Mouse (Mus musculus) cerebellum, adult (tissue): ENCODE measurements at regions not wholly inside any gene's neighbourhood (a gene's known extent, or its start where the extent isn't known, plus 50 kb on each side); places are given as distances from the start of the nearest gene placed in this dataset.
"Not testable (repeated sequence)": the region's sequence is repeated elsewhere in the genome, so short reads cannot be mapped to it uniquely, and the experiment has no call there.

Experiments used
- ATAC-seq: cut with Nextera tagmentation; 2 replicates; pipeline ENCODE4 v1.9.2; 2017; ENCODE audit warnings: mild to moderate bottlenecking, moderate library complexity, mixed read lengths; ENCODE audit not compliant: insufficient number of reproducible peaks, low FRiP score, low TSS enrichment

DNA sequence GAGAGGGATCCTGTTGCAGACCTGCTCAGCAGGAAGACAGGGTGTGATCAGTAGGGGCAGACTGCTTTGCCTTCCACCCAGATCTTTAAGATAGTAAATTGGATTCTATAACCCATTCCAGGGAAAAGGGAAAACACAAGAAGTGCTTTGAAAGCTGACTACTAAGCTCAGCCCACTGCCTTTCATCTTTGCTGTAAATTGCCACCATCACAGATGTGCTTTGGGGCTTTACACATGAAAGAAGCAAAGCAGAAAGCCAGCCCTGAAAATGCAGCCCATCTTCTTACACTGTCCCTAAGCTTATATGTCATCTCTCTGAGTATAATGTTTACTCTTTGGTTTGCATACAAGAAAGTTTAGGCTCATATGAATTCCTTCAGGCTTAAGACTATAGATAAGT lies 283.6 kb downstream of the Tm4sf1 start:
- ATAC-seq, result no peak

DNA sequence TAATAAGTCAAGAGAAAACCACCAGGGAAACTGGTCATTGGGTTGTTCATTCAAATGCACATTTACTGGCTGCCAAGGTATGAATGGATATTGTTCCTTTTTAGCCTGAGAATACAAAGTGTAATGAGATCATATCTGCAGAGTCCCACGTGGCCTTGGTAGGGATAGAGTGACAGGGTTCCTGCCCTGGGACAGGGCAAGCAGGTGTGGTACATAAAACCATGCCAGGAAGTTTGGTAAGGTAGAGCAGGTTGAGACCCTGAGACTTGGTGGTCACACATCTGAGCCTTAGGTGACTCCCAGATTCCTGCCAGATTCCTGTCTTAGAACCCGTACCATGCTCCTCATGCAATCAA lies 320.5 kb downstream of the Tm4sf1 start:
- no peak for ATAC-seq

DNA sequence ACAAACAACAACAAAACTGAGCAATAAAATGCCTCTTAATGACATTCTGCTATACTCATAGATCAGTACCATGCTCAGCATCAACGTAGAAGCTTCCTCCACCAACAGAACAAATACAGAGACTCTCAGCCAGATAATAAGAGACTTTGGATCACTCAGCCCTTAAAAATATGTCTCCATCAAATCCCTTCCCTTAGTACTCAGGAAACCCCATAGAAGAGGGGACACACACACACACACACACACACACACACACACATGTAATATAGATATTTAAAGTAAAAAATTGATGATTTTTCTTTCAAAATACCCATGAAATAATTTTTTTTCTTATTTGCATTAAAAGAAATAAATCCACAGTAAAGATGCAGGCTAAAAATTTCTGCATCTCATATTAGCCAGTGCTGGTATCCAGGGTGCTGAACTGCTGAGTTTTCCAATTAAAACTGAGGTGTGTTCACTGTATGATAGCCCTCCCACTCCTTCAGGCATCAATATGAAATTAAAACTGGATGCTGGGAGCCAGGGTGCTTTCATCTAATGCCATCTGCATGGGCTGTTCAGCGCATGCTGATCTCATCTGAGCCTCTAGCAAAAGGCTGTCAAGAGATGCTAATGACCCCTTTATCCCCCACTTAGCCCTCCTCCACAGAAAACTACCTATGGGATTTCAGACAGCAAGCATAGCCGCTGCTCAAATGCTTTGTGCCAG lies 321.0 kb downstream of the Tm4sf1 start:
- ATAC-seq, result no peak

DNA sequence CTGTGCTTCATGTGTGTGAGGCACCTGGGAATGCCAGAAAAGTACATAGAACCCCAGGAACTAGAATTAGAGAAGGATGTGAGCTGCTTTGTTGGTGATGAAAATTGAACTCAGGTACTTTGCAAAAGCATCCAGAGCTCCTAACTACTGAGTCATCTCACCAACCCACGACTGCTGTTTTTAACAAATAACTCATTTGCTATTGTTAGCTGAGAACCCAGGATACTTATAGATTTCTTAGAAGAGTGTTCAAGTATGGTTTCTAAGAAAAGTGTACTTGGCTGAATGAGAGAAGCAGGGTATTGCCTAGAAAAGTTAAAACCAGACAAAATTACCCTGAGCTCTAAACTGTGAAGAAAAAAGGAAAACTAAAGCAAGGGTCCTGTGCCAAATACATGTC lies 335.8 kb downstream of the Tm4sf1 start:
- ATAC-seq, result no peak

DNA sequence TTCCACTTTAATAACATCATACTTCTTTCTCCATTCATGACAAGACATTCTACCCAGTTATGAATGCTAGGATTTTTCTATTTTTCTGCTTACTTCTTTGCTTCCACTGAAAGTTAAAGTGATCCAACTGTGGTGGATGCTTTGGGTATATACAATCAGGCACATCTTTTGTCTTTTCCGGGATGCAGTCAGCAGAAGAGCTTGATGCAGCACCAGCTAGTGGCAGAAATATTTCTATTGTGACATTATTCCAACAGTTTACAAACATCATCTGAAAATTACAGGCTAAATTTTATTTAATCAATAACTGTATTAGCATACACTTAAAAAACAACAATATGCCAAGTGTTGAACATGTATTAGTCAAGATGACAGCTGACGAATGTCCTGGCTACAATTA lies 336.3 kb downstream of the Tm4sf1 start:
- no peak for ATAC-seq

DNA sequence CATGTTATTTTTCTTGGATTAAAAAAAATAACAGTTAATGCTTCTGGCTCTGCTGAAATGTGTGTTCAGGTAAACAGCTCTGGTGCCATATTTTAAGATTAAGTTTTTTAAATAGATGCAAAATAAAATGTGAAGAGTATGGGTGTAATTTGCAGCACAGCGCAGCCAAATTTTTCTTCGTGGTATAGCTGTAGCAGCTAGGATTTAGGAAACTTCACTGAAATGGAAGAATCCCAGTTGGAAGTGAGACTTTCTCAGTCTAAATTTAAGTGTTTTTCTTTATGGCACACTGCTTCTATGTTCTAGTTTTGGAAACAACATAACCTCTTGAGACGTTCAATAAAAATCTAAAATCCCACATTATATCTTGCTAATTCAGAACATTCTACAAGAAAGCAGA lies 337.6 kb downstream of the Tm4sf1 start:
- no peak for ATAC-seq

DNA sequence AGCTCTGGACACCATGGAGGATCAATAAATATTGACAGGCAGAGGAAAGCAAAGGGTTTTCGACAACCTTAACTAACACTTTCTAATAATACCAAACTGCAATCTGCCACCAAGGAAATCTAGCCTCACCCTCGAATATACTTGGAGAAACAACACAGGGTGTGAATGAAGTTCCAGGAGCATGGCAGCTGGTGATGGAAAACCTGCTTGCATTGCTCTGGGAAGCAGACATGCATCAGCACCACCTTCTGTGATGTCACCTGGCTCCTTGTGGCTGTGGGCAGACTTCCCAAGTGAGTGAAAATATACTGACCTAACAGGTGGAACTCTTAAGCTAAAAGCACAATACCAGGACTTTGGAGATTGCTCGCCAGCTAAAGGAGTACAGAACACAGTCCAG lies 338.5 kb downstream of the Tm4sf1 start:
- no peak for ATAC-seq

DNA sequence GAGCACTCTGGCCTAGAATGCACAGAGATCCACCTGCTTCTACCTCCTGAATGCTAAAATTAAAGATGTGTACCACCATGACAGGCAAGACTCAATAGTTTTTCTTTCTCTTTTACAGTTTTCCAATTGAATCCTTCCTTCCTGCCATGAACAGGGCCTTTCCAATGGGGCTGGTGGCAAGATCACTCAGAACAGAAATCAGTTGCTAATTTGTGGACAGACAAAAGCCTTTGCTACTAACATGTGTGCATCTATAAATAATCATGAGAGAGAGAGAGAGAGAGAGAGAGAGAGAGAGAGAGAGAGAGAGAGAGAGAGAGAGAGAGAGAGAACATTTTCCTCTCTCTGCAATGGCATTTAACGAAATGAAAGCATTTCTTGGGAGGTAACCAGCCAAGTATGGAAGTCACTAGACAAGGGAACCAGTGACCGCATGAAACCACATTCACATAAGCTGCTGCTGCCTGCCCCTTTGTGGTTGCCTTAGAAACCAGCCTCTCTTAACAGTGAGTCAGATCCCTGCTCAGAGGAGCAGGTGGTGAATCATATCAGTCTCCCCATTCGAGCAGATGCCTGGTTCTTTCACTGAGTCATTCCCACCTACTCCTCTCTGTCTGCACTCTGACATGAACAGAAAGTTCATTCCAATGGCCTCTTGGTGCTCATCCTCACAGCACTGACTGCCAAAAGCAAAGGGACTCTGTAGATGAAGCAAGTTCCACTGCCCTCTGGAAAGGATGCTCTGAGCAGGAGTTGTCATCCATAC lies 339.4 kb downstream of the Tm4sf1 start:
- ATAC-seq, result no peak

DNA sequence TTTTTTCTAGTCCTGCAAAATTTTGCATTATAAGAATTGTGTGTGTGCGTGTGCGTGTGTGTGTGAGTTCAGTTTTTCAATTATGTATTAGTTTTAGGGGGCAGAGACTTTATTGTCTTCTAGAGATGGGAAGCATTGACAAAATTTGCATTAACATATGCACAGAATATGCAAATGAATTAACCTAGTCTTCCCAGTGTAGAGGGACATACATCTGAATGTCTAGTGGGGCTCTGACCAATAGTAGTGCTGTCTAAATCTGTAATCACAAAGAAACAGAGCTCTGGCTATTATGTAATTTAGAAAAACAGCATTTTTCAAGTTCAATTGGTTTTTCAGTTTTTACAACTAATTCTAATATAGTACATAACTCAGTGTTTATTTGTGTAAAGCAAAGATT lies 344.8 kb downstream of the Tm4sf1 start:
- ATAC-seq, result no peak

DNA sequence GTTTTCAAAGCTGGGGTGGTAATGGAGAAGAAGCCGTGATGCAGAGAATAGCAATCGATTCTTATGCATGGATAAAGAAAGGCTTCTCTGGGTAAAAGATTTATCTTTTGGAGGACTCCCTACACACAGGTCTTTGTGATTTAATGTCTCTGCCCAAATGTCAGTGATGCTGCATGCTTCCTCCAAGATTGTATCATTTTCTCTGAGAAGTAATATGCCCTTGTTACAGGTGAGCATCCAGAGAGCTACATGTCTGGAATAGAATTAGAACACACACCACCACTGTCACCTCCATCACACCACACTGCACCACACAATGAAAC lies 346.0 kb downstream of the Tm4sf1 start:
- no peak for ATAC-seq

DNA sequence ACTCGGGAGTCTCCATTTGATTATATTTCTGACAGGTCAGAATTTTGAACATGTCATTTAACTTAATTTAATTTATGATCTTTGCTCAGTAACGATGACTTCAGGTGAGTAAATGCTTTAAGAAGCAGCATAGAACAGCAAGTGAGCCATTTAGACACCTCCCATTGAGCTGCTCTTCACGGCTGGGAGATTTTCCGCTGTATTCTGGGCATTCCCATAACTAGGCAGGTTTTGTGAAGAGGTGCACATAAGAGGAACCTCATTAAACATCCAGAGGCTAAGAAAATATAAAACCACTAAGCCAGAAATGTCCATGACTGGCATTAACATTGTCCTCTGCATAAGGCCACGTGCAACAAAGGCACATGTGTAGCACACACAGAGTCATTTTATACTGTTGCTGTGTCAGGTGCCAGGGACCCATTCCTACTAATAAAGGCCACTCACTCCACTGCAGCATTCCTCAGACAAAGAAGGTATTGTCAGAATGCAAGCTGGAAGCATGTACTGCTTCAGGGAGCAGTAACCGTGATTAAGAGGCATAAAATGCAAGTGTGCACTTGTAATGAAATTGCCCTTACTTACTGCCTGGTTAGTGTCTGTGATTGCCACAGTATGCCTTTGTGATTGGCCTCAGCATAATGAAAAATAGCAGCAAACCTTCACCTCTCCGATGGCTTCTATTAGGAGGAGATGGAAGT lies 346.5 kb downstream of the Tm4sf1 start:
- ATAC-seq, result no peak

DNA sequence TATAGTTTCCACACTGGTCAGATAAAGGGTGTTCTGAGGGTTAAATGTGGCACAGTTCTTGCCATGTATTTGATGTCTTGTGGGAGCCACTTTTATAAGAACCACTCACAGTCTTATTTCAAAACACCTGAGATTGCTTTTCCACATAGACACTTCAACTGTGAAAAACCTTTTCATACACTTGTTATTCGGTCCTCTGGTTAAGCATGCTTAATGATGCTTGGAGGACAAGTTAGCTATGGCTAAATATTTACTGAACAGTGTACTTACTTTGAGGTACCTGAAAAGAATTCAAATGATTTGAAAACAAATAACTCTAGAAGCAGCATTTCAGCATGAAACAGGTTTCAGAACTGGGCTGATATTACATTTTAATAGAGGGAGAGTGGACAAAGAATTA lies 359.2 kb downstream of the Tm4sf1 start:
- ATAC-seq, result not testable (repeated sequence)

DNA sequence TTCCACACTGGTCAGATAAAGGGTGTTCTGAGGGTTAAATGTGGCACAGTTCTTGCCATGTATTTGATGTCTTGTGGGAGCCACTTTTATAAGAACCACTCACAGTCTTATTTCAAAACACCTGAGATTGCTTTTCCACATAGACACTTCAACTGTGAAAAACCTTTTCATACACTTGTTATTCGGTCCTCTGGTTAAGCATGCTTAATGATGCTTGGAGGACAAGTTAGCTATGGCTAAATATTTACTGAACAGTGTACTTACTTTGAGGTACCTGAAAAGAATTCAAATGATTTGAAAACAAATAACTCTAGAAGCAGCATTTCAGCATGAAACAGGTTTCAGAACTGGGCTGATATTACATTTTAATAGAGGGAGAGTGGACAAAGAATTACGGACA lies 372.8 kb downstream of the Tm4sf1 start:
- ATAC-seq, result not testable (repeated sequence)

DNA sequence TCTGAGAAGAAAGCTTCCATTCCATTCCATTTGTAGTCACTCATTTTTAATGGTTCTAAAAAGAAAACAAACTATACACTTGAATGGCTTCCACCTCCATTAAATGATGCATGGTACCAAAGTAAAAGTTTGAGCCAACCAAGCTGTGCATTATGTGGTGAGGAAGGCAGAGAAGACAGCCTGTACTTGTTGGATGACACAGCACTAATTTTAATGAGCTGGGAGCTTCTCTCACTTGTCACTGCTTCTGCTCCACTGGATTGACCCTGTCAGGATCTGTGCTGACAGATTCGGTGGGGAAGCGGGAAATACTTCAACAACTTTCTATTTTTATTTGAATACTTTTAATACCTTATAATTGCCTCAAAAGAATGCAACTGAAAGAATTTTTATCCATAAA lies 403.3 kb downstream of the Tm4sf1 start:
- ATAC-seq, result no peak

DNA sequence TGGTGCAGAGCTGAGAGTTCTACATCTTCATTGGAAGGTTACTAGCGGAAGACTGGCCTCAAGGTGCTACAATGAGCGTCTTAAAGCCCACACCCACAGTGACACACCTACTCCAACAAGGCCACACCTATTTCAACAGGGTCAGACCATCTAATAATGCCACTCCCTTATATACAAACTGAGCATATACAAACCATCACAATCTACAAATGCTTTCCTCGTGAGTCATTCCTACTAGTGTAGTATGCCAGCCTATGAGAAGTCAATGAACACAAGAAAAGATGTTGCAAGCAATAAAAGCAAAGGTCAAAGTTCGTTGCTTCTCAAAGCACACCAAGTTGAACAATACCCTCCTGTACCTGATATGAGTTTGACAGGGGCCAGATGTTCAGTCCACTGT lies 424.7 kb downstream of the Tm4sf1 start:
- no peak for ATAC-seq

DNA sequence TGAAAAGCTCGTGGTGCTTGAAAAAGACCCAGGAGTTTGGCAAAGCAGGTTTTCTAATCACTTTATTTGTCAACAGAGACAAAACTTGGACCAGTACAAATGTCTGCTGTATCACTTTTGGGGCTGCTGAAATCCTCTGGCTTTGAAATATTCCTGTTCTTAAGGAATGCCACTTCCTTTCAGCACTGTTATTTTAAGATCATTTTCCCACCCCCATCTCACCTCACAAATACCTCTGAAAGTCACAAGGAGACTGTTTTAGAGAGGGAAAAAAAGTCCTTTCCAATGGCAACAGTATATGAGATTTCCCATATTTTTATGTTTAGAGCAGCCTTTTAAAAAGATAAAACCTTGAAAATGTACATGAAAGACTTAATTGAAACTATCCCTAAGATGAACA lies 438.2 kb downstream of the Tm4sf1 start:
- ATAC-seq, result no peak

DNA sequence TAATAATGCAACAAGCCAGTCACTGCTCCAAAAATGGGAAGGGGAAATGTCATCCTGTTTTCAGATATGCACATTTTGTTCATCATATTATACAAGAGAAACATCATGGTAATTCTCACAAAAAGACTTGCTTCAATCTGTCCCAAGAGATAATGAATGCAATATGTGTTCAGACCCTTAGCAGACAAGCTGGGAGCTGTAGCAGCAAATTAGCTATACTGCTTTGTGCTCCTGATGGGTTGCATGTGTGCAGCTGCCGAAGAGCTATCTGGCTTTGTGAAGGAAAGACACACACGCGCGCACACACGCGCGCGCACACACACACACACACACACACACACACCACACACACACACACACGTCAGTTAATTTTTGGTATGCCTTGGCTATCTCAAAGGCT lies 441.9 kb downstream of the Tm4sf1 start:
- no peak for ATAC-seq

DNA sequence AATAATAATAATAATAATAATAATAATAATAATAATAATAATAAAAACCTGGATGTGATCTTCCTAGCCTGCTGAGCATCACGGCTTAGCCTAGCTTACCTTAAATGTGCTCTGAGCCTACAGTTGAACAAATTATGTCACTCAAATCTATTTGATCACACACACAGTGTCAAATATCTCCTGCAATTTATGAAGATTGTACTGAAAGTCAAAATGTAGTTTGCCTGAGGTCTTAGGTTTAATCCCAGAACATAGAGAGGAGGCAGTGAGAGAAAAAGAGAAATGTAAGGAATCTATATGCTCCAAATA lies 456.4 kb downstream of the Tm4sf1 start:
- no peak for ATAC-seq

DNA sequence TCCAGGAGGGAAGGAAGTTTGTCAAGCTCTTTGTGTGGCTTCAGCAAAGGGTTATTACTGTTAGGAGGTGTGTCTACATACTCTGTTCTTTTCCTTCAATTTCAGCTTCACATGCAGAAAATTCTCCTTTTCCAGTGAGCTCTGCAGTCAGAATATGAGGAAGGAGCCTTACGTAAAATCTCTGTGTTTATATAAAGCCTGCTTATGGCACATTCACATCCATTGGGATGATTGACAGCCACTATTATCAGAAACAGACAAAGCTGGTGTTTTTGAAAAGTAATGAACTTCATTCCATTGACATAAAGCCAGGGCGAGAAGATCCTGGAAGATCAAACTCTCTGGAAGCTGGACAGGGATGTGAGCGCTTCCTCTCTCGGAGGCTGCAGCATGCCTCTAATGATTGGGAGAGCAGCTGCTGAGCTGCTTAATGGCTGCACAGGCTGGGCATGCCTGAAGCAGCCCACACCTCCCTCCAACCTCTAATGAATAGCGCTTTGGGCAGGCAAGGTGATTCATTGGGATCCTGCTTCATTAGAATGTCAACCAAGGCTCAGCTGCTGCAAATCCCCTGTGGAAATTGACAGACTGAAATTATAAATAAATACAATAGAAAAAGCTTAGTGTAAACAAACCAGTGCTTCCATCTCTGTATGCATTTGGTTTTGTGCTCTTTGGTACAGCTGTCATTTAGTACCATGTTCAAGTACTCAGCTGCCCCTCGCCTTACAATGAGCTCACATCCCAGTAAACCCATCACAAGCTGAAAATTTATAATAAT lies 456.9 kb downstream of the Tm4sf1 start:
- ATAC-seq, result no peak

DNA sequence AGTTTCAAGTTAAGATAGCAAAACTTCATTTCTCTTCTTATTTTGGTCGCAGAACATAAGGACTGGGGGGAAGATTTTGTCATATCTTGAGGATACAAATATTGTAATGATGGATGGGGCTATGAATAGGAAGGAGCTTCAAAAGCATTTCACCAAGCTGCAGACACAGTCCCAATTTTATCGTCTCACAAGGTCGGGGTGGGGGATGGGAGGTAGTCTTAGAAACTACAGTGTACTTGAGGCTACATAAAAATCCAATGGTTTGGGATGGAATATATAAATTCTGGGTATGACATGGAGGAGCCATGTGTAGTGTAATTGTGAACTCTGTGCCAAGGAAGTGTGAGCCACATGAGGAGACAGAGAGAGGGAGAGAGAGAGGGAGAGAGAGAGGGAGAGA lies 464.6 kb downstream of the Tm4sf1 start:
- no peak for ATAC-seq
